Mouse (Mus musculus) heart, embryonic 11.5 days (tissue): ENCODE results near the gene Art3. TPM values are rescaled to one million over a fixed set of nuclear protein-coding genes. Genes with fewer than 3 reads are reported as not detected.

Experiments
- ATAC-seq: fragments of 200-750 bp; cut with Nextera tagmentation; replicated peaks from 2 replicates; pipeline ENCODE4 v1.8.0; 2017; ENCODE audit warnings: moderate library complexity; ENCODE audit not compliant: insufficient number of reproducible peaks, low FRiP score, low TSS enrichment
- H3K27ac ChIP-seq: fragments of 300-500 bp; sonication (generic); 2 replicates; pipeline ENCODE4 v1.5.1; 2014; ENCODE audit warnings: mild to moderate bottlenecking, low read depth, low read length
- H3K27me3 ChIP-seq: fragments of 300-500 bp; sonication (generic); 2 replicates; pipeline ENCODE4 v1.6.1; 2014; ENCODE audit warnings: mild to moderate bottlenecking, low read length, mixed read lengths; ENCODE audit not compliant: control insufficient read depth, insufficient read depth
- H3K36me3 ChIP-seq: fragments of 300-500 bp; sonication (generic); 2 replicates; pipeline ENCODE4 v1.6.1; 2014; ENCODE audit warnings: mild to moderate bottlenecking, low read length, moderate library complexity, mixed read lengths; ENCODE audit not compliant: control insufficient read depth, insufficient read depth
- H3K4me1 ChIP-seq: fragments of 300-500 bp; sonication (generic); 2 replicates; pipeline ENCODE4 v1.6.1; 2014; ENCODE audit warnings: low read length; ENCODE audit not compliant: control insufficient read depth, insufficient read depth
- H3K4me2 ChIP-seq: fragments of 300-500 bp; sonication (generic); 2 replicates; pipeline ENCODE4 v1.6.1; 2014; ENCODE audit warnings: mild to moderate bottlenecking, moderate library complexity
- H3K4me3 ChIP-seq: fragments of 300-500 bp; sonication (generic); 2 replicates; pipeline ENCODE4 v1.5.1; 2014; ENCODE audit warnings: low read depth, low read length
- H3K9ac ChIP-seq: fragments of 300-500 bp; sonication (generic); 2 replicates; pipeline ENCODE4 v1.6.1; 2014; ENCODE audit warnings: mild to moderate bottlenecking, low read depth, low read length, moderate library complexity
- H3K9me3 ChIP-seq: fragments of 300-500 bp; sonication (generic); replicated peaks from 2 replicates; pipeline ENCODE4 v1.6.1; 2016; ENCODE audit warnings: low read length; ENCODE audit not compliant: control insufficient read depth
- WGBS: fragments of 180-500 bp; shearing (Covaris S2); extraction: QIAGEN DNeasy Blood & Tissue Kit; methylation state at CpG from one replicate; pipeline ENCODE4 v1.1.7; 2014; ENCODE audit not compliant: insufficient replicate concordance; 5-methylcytosine and 5-hydroxymethylcytosine counted together
- polyA plus RNA-seq: library from polyadenylated mRNA; unstranded; fragments of >200 nt; fragmentation: Nextera tagmentation; extraction: Ambion mirVana; gene quantifications from 2 replicates; pipeline ENCODE4 v1.2.1, GENCODE M21; 2014

Gene Art3
- polyA plus RNA-seq, 1 experiment from 2014 or later, result 37.6 TPM

- Histone ChIP-seq H3K27ac (no peak overlapping the region), H3K4me1 (peaks cover 2% of the 10 kb centered on the region; the same call in 1 of the 2 replicates), H3K27me3 (no peaks in the 10 kb centered on the region), H3K9ac (no peak overlapping the region), H3K4me2 (no peak overlapping the region), H3K36me3 (no peaks in the 10 kb centered on the region), H3K9me3 (no peaks in the 10 kb centered on the region), H3K4me3 (no peak overlapping the region)
- WGBS, result 74% methylated on average over 10 of the region's 10 CpGs
- no peak for ATAC-seq
Measured at GRCm38 (mm10) chr5:92403562-92404399, 72.2 kb downstream of the Art3 start.

GRCm38 (mm10) chr5:92404400-92404678 is 72.7 kb downstream of the Art3 start:
- no peaks in the 10 kb centered on the region for H3K27me3 ChIP-seq
- no peaks in the 10 kb centered on the region for H3K9me3 ChIP-seq
- ATAC-seq, result no peak
- H3K36me3 ChIP-seq, result no peaks in the 10 kb centered on the region
- WGBS, result 58% methylated on average over 2 of the region's 2 CpGs
- H3K4me2 ChIP-seq, result no peak overlapping the region
- no peaks in the 10 kb centered on the region; the same call in 1 of the 2 replicates for H3K4me1 ChIP-seq
- no peak overlapping the region for H3K4me3 ChIP-seq
- H3K9ac ChIP-seq, result no peak overlapping the region
- H3K27ac ChIP-seq, result no peak overlapping the region

- 71% methylated on average over 9 of the region's 9 CpGs for WGBS
Measured at GRCm38 (mm10) chr5:92409361-92410155, 77.9 kb downstream of the Art3 start.

GRCm38 (mm10) chr5:92410486-92410885 is 78.9 kb downstream of the Art3 start:
- H3K4me2 ChIP-seq, result no peak overlapping the region
- no peak overlapping the region for H3K27ac ChIP-seq
- H3K4me1 ChIP-seq, result peaks cover 6% of the 10 kb centered on the region; the same call in 1 of the 2 replicates
- no peaks in the 10 kb centered on the region for H3K36me3 ChIP-seq
- WGBS, result 90% methylated on average over 5 of the region's 5 CpGs
- no peaks in the 10 kb centered on the region for H3K9me3 ChIP-seq
- ATAC-seq, result no peak
- no peaks in the 10 kb centered on the region for H3K27me3 ChIP-seq
- no peak overlapping the region for H3K4me3 ChIP-seq
- H3K9ac ChIP-seq, result no peak overlapping the region

More at GRCm38 (mm10) chr5:92409361-92410155, 77.9 kb downstream of the Art3 start:
- Histone ChIP-seq H3K4me1 (peaks cover 6% of the 10 kb centered on the region; the same call in 1 of the 2 replicates), H3K4me3 (no peak overlapping the region), H3K9me3 (no peaks in the 10 kb centered on the region), H3K27ac (no peak overlapping the region), H3K36me3 (no peaks in the 10 kb centered on the region), H3K9ac (no peak overlapping the region), H3K27me3 (no peaks in the 10 kb centered on the region), H3K4me2 (no peak overlapping the region)
- no peak for ATAC-seq

- Histone ChIP-seq H3K4me1 (peaks cover 6% of the 10 kb centered on the region; the same call in 1 of the 2 replicates), H3K36me3 (peaks cover 2% of the 10 kb centered on the region; the same call in 1 of the 2 replicates), H3K4me3 (no peak overlapping the region), H3K4me2 (no peak overlapping the region), H3K27me3 (no peaks in the 10 kb centered on the region), H3K27ac (no peak overlapping the region), H3K9me3 (no peaks in the 10 kb centered on the region), H3K9ac (no peak overlapping the region)
- no peak for ATAC-seq
- 55% methylated on average over 7 of the region's 7 CpGs for WGBS
Measured at GRCm38 (mm10) chr5:92411461-92412140, 80.0 kb downstream of the Art3 start.

GRCm38 (mm10) chr5:92413271-92413981 is 81.8 kb downstream of the Art3 start:
- 83% methylated on average over 11 of the region's 11 CpGs for WGBS
- no peak overlapping the region for H3K4me2 ChIP-seq
- H3K4me1 ChIP-seq, result peaks cover 6% of the 10 kb centered on the region; the same call in 1 of the 2 replicates
- no peaks in the 10 kb centered on the region for H3K9me3 ChIP-seq
- peaks cover 17% of the 10 kb centered on the region for H3K36me3 ChIP-seq
- no peak overlapping the region for H3K4me3 ChIP-seq
- ATAC-seq, result no peak
- H3K9ac ChIP-seq, result no peak overlapping the region
- H3K27ac ChIP-seq, result no peak overlapping the region
- H3K27me3 ChIP-seq, result no peaks in the 10 kb centered on the region

GRCm38 (mm10) chr5:92413982-92414375 is 82.4 kb downstream of the Art3 start:
- Histone ChIP-seq H3K9ac (no peak overlapping the region), H3K27ac (no peak overlapping the region), H3K36me3 (peaks cover 19% of the 10 kb centered on the region), H3K4me2 (no peak overlapping the region), H3K27me3 (no peaks in the 10 kb centered on the region), H3K9me3 (no peaks in the 10 kb centered on the region), H3K4me3 (no peak overlapping the region), H3K4me1 (peaks cover 6% of the 10 kb centered on the region; the same call in 1 of the 2 replicates)
- no peak for ATAC-seq
- 79% methylated on average over 8 of the region's 8 CpGs for WGBS

GRCm38 (mm10) chr5:92424126-92424525 is 92.5 kb downstream of the Art3 start:
- Histone ChIP-seq H3K9ac (no peak overlapping the region), H3K4me1 (no peaks in the 10 kb centered on the region), H3K27ac (no peak overlapping the region), H3K4me2 (no peak overlapping the region), H3K36me3 (peaks cover 43% of the 10 kb centered on the region), H3K4me3 (no peak overlapping the region), H3K27me3 (no peaks in the 10 kb centered on the region), H3K9me3 (0 out of 2 replicates have a peak, but pooled peaks cover 3% of the 10 kb centered on the region)
- no peak for ATAC-seq
- 92% methylated on average over 11 of the region's 11 CpGs for WGBS
